Mouse (Mus musculus): ENCODE data around the gene Lclat1.

Gene Lclat1

GRCm38 (mm10) chr17:73107158-73108157 is at the start of gene Lclat1:
Gene Lclat1 (plus strand): TSS chr17:73107985.
- DNase-seq (ENCODE audit: low read depth, low spot score), result peak; percentile 97

DNA sequence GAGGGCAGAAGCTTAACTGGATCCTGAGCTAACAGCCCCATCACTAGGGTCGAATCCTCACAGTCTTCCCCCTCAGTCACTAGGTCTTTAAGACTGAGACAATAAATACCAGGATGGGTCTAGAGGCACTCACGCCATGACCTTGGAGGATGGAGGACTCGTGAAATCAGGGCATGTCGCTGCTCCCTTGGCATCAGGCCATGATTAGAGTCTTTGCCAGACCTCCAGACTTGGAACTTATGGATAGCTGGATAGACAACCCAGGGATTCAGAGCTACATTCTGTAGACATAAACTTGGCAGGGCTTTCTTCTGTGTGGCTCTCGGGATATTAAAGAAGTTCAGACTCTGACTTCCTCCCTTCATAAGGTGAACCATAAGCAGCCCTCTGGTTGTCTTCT is 49.5 kb upstream of the Lclat1 start:
- DNase-seq (ENCODE audit: low read depth, low spot score), result no peak

GRCm38 (mm10) chr17:73060224-73060896 is 47.4 kb upstream of the Lclat1 start:
- DNase-seq (ENCODE audit: low read depth, low spot score), result no peak

- no peak for DNase-seq (ENCODE audit: low read depth, low spot score)
Observed at GRCm38 (mm10) chr17:73060897-73061252, 46.9 kb upstream of the Lclat1 start.

DNA sequence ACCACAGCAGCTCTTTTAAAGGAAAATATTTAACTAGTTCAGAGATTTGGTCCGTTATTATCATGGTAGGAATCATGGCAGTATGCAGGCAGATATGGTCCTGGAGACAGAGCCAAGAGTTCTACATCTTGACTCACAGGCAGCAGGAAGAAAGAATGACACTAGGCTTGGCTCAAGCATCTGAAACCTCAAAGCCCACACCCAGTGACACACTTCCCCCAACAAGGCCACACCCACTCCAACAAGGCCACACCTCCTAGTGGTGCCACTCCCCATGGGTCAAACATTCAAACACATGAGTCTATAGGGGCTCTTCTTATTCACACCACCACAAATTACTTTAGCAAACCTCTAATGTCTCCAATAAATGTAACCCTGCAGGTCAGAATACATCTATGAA is 45.1 kb upstream of the Lclat1 start:
- DNase-seq (ENCODE audit: low read depth, low spot score), result no peak

GRCm38 (mm10) chr17:73063299-73063698 is 44.5 kb upstream of the Lclat1 start:
- no peak for DNase-seq (ENCODE audit: low read depth, low spot score)

DNA sequence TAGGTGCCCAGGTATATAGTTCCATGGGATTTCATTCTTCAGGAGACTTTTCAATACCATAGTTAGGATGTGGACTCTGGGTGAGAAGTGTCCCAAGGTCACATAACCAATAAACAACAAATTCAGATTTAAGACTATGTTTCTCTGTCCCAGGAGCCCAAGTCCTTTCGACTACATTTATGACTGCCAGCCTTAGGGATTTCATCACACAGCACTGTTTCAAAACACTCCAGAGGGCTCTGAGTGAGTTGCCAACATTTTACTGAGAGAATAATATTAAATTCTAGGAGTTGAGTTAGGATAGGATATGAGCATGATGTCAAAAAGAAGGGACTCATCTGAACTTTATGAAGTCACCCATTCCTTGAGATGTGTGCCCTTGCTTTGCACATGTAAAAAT is 44.0 kb upstream of the Lclat1 start:
- DNase-seq (ENCODE audit: low read depth, low spot score), result no peak

DNA sequence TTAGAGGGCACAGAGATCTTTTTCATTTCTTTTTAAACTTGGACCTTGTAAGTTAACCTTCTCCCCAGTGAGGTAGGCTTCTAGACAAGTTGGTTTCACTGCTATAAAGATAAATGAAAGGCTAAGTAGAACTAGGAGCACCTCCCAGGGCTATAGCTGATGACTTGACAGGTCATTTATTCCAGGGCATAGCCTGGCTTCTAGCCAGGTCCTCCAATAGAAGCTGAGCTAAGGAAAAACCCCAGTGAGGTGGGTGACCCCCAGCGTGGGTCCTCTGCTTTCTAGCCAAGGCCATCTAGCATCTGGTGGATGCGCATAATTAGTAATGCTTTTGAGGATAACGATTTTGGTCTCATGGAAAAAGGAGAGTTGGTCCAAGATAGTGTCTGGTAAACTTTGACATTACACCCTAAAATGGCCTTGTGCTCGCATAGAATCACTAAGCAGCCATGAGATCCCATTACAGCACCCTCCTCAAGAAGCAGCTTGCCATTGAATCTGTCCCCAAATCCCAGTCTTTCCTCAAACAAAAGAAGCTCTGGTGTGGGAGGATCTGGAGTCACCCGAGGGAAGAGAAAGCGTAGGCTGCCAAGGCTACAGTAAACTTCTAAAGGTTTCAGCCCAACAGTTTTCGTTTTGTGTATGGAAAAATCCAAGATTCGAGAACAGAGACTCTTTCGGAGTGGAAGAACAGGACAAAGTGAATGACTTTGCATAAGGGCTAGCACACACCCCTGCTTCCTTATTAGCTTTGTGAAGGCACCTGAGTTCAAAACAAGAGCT is 41.2 kb upstream of the Lclat1 start:
- no peak for DNase-seq (ENCODE audit: low read depth, low spot score)

DNA sequence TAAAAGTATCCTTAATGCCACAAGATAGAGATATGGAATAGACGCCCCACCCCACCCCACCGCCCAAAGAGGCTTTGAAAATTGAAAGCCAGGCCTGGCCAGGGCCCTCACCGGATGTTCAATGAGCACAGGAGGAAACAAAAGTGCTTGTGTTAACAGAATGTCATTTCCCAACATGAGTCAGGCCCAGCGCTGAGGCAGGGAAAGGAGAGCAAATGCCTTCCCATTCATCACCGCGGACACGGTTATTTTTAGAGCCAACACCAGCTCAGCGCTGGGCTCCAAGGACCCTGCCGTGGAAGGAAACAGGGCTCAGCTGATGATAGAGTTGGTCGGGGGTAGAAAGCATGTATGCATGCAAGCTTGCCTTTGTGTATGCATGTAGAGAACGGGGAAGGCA is 40.4 kb upstream of the Lclat1 start:
- DNase-seq (ENCODE audit: low read depth, low spot score), result peak; percentile 35

DNA sequence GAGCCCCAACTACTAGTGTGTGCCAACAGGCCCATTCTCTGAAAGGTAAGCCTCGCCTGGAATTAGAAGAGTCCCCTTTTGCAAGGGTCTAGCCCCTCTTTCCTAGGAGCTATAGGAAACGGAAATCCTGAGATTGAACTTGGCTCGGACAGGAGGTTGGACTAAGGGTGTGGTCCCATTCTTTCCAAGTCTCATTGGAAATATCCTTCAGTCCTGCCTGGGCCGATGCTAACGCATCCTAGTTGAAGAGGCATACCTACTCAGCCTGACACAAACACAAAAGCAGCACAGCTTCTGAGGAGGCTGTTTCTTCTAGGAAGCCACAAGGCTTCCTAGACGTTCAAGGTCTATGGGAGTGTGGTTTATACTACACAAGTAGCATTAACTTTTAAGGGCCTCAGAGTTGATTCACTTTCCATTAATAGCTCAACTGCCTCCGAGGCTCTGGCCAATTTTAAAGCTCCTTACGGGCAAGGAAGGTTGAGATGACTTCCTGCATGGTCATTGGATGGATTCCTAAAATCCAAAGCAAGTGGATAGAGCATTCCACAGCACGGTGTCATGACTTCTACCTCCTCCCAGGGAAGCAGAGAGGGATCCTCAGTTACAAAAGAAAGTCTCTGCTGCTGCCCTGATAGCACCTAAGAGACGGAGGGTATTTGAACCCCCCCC is 39.3 kb upstream of the Lclat1 start:
- DNase-seq (ENCODE audit: low read depth, low spot score), result no peak

DNA sequence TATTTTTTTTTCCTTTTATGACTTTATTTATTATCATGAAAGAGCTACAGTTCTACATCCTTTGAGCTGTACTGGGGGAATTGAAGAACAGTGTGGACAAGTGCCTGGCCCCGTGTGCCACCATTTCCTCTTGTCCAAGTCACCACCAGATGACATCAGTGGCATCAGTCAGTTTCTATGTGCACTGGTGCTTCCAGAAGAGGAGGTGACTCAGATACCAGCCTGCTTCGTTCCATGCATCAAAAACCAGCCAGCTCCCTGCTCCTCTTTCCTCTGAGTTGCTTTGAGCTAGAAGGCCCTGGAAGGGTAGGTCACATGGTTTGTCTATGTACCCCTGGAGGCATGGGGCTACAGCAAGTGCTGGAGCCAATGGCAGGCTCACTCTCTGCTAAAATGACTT is 37.3 kb upstream of the Lclat1 start:
- DNase-seq (ENCODE audit: low read depth, low spot score), result no peak

DNA sequence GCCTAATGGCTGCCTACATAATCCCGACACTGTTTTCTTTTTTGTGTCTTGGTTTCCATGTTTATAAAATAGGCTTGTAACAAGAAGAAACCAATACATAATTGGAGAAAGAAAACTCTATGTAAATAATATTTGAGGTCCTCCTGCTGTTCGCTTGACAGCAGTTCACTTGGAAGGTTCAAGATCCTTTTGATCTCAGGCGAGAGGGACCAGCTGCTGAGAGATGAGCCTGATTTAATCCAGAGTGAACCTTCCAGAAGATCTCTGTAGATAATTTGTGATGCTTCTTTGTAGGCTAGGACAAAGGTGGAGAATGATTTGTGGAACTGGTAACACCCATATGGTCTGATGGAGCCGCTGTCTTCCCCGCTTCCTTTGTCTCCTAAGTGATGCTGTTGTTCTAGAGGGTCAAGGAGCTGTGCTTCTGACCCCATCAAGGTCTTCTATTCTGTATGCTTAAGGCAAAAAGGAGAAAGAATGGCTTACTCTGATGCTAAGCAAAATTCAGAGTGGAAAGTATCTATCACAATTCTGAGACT is 36.0 kb upstream of the Lclat1 start:
- DNase-seq (ENCODE audit: low read depth, low spot score), result no peak

GRCm38 (mm10) chr17:73072286-73072685 is 35.5 kb upstream of the Lclat1 start:
- DNase-seq (ENCODE audit: low read depth, low spot score), result no peak

GRCm38 (mm10) chr17:73074631-73075030 is 33.2 kb upstream of the Lclat1 start:
- DNase-seq (ENCODE audit: low read depth, low spot score), result no peak

GRCm38 (mm10) chr17:73075238-73075890 is 32.4 kb upstream of the Lclat1 start:
- no peak for DNase-seq (ENCODE audit: low read depth, low spot score)

GRCm38 (mm10) chr17:73077638-73078037 is 30.1 kb upstream of the Lclat1 start:
- DNase-seq (ENCODE audit: low read depth, low spot score), result no peak

GRCm38 (mm10) chr17:73081360-73082133 is 26.2 kb upstream of the Lclat1 start:
- DNase-seq (ENCODE audit: low read depth, low spot score), result peak; percentile 14

- DNase-seq (ENCODE audit: low read depth, low spot score), result no peak
Observed at GRCm38 (mm10) chr17:73082506-73083196, 25.1 kb upstream of the Lclat1 start.

All from CD4-positive, CD25-positive, alpha-beta regulatory T cell, adult 2 months (primary cell).